11 mouse cellular contexts compared by ENCODE assay signal in genomic region chr14:121280601-121281335, GRCm38 (mm10).
DNase-seq lines count a peak whose midpoint lies in the region; ATAC-seq lines count a peak whose summit lies in the region.
"Had no signal": no experiment of that assay in that cellular context is flagged by ENCODE, and none has a peak within 500 bp of the region (broad histone marks: within the 10 kb centered on the region; RNA-seq: fewer than 3 reads in every experiment).

No protein-coding gene starts in this region.

- DNase-seq in cerebellum, postnatal 10 days = peak; percentile 49 to 57
- no peak for DNase-seq in cerebellum, postnatal 4 days (ENCODE audit: low spot score in 2 of 2)
- DNase-seq in left cerebral cortex, postnatal 4 days = peak; percentile 41
- no peak for DNase-seq in left cerebral cortex, postnatal 14 days (ENCODE audit: low spot score in 2 of 2)
- DNase-seq in adrenal gland, postnatal 36 days = peak; percentile 54 to 58
- no peak for DNase-seq in midbrain, embryonic 11.5 days (ENCODE audit: low spot score, missing footprints)
- no peak for DNase-seq in gastrocnemius, postnatal 25 days
- DNase-seq: B cell, adult 2 months; liver, embryonic 13.5 days had no signal

- intact Hi-C loops in left cerebral cortex, postnatal 4 days (cut with DNase I) = no loop called here
- intact Hi-C loops in left cerebral cortex, postnatal 14 days (cut with DNase I) = loop anchor here (10.0 kb wide), 1 partner anchor 294 kb away; no protein-coding TSS in a partner anchor

- 80% methylated on average over 16 of the region's 16 CpGs for WGBS in limb, embryonic 15.5 days
- 90% methylated on average over 16 of the region's 16 CpGs for WGBS in midbrain, embryonic 11.5 days

- peaks cover 92% of the 10 kb centered on the region for H3K36me3 ChIP-seq in limb, embryonic 15.5 days
- H3K36me3 ChIP-seq in midbrain, embryonic 11.5 days (ENCODE audit: control insufficient read depth, insufficient read depth, low read length) = 0 out of 2 replicates have a peak, but pooled peaks cover 3% of the 10 kb centered on the region

- no peak overlapping the region for H3K4me2 ChIP-seq in limb, embryonic 15.5 days
- no peak overlapping the region for H3K4me2 ChIP-seq in midbrain, embryonic 11.5 days
- H3K4me2 ChIP-seq: liver, embryonic 13.5 days; midbrain, embryonic 12.5 days had no signal

- no peaks in the 10 kb centered on the region for H3K4me1 ChIP-seq in limb, embryonic 15.5 days
- no peaks in the 10 kb centered on the region for H3K4me1 ChIP-seq in midbrain, embryonic 11.5 days (ENCODE audit: control insufficient read depth, insufficient read depth, low read length)
- H3K4me1 ChIP-seq: liver, embryonic 13.5 days; midbrain, embryonic 12.5 days had no signal

- H3K9me3 ChIP-seq in limb, embryonic 15.5 days = no peaks in the 10 kb centered on the region
- no peaks in the 10 kb centered on the region for H3K9me3 ChIP-seq in midbrain, embryonic 11.5 days (ENCODE audit: control insufficient read depth, low read length)
- H3K9me3 ChIP-seq: liver, embryonic 13.5 days; midbrain, embryonic 12.5 days had no signal

- H3K27me3 ChIP-seq in limb, embryonic 15.5 days = no peaks in the 10 kb centered on the region
- no peaks in the 10 kb centered on the region for H3K27me3 ChIP-seq in midbrain, embryonic 11.5 days (ENCODE audit: control insufficient read depth, insufficient read depth, low read length)
- H3K27me3 ChIP-seq: liver, embryonic 13.5 days; midbrain, embryonic 12.5 days had no signal

- H3K9ac ChIP-seq in limb, embryonic 15.5 days = no peak overlapping the region
- H3K9ac ChIP-seq in midbrain, embryonic 11.5 days (ENCODE audit: low read length) = no peak overlapping the region
- H3K9ac ChIP-seq: liver, embryonic 13.5 days; midbrain, embryonic 12.5 days had no signal

- H3K27ac ChIP-seq in limb, embryonic 15.5 days = peak overlapping the region; percentile 34; the same call in 1 of the 2 replicates
- no peak overlapping the region for H3K27ac ChIP-seq in midbrain, embryonic 11.5 days (ENCODE audit: low read depth, low read length)
- H3K27ac ChIP-seq: liver, embryonic 13.5 days; midbrain, embryonic 12.5 days had no signal

- no peak overlapping the region for H3K4me3 ChIP-seq in limb, embryonic 15.5 days
- H3K4me3 ChIP-seq in midbrain, embryonic 11.5 days (ENCODE audit: low read depth, low read length) = no peak overlapping the region
- H3K4me3 ChIP-seq: liver, embryonic 13.5 days; midbrain, embryonic 12.5 days had no signal

- ATAC-seq in limb, embryonic 15.5 days (ENCODE audit: insufficient number of reproducible peaks, low FRiP score, low TSS enrichment, low read depth) = no peak
- ATAC-seq in midbrain, embryonic 11.5 days (ENCODE audit: low FRiP score) = no peak

Comparison
In these comparisons a context has a peak if more than half of its experiments do, and no peak if none do; other contexts are left out.
1. DNase-seq: peak in cerebellum, postnatal 10 days (2 of 2), left cerebral cortex, postnatal 4 days (single experiment) and adrenal gland, postnatal 36 days (2 of 2); none in cerebellum, postnatal 4 days (0 of 2), left cerebral cortex, postnatal 14 days (0 of 2), midbrain, embryonic 11.5 days (single experiment) and gastrocnemius, postnatal 25 days (single experiment).